Mouse (Mus musculus): ENCODE measurements around the gene Aars2. TPM values are rescaled to one million over a fixed set of nuclear protein-coding genes. Genes with fewer than 3 reads are reported as not detected.

Aars2 gene
- polyA plus RNA-seq, 1 experiment = 10.1 TPM

- no peak for TF ChIP-seq CTCF (IDR thresholded peaks at IDR 0.05; ENCODE audit: control insufficient read depth, insufficient read depth, low read length)
- no peak for TF ChIP-seq POLR2A (IDR thresholded peaks at IDR 0.05; ENCODE audit: borderline replicate concordance, control insufficient read depth, low read depth, low read length)
- no peaks in the 10 kb centered on the region for H3K4me1 ChIP-seq (ENCODE audit: control insufficient read depth, insufficient read depth, low read length)
- H3K27ac ChIP-seq (ENCODE audit: control insufficient read depth, insufficient read depth, low read depth, low read length, poor library complexity) = no peak overlapping the region
- WGBS = 77% methylated on average over 21 of the region's 21 CpGs
- no peak overlapping the region for H3K4me3 ChIP-seq (replicated peaks; ENCODE audit: control insufficient read depth, low read depth, low read length)
These were observed 33.0 kb downstream of the Aars2 start for GRCm38 (mm10) chr17:45539664-45540063.

DNA sequence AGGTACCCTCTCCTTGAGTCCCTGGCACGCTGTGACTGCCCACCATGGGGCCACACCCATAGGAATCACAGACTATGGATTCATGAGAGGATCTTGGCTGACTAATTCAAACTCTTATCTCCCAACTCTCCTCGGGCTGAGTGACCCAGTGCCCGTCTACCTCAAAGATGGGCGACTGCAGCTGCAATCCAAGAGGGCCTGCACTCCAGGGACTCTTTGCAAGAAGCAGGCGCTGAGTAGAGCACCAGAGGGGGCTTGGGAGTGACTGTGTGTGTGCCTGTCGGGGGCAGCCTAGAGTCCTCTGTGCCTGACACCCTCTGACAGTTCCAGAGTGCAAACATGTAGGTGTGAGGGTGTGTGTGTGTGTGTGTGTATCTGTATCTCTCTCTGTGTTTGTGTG is 35.5 kb downstream of the Aars2 start:
- WGBS = 31% methylated on average over 6 of the region's 6 CpGs
- H3K27ac ChIP-seq (ENCODE audit: control insufficient read depth, insufficient read depth, low read depth, low read length, poor library complexity) = no peak overlapping the region
- H3K4me3 ChIP-seq (replicated peaks; ENCODE audit: control insufficient read depth, low read depth, low read length) = no peak overlapping the region
- TF ChIP-seq POLR2A (IDR thresholded peaks at IDR 0.05; ENCODE audit: borderline replicate concordance, control insufficient read depth, low read depth, low read length) = no peak
- no peak for TF ChIP-seq CTCF (IDR thresholded peaks at IDR 0.05; ENCODE audit: control insufficient read depth, insufficient read depth, low read length)
- no peaks in the 10 kb centered on the region for H3K4me1 ChIP-seq (ENCODE audit: control insufficient read depth, insufficient read depth, low read length)

DNA sequence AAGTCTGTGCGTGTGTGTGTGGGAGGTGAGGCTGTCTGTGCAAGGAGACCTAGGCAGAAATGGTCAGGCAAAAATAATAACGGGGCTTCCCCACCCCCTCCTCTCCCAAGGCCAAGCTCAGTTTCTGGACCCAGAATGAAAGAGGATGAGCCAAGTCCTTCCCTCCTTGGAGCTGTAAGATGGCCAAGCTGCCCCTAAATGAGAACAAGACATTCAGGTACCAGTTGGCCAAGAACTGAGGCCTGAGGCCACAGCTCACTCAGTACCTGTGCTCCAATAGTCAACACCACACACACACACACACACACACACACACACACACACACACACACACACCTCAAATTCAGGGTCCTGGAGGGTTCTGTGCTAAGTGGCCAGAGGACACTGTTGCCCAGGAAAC is 36.1 kb downstream of the Aars2 start:
- no peak overlapping the region for H3K4me3 ChIP-seq (replicated peaks; ENCODE audit: control insufficient read depth, low read depth, low read length)
- TF ChIP-seq CTCF (IDR thresholded peaks at IDR 0.05; ENCODE audit: control insufficient read depth, insufficient read depth, low read length) (no peak), POLR2A (IDR thresholded peaks at IDR 0.05; ENCODE audit: borderline replicate concordance, control insufficient read depth, low read depth, low read length) (no peak)
- 73% methylated on average over 2 of the region's 2 CpGs for whole genome bisulfite sequencing
- H3K27ac ChIP-seq (ENCODE audit: control insufficient read depth, insufficient read depth, low read depth, low read length, poor library complexity) = no peak overlapping the region
- H3K4me1 ChIP-seq (ENCODE audit: control insufficient read depth, insufficient read depth, low read length) = no peaks in the 10 kb centered on the region

DNA sequence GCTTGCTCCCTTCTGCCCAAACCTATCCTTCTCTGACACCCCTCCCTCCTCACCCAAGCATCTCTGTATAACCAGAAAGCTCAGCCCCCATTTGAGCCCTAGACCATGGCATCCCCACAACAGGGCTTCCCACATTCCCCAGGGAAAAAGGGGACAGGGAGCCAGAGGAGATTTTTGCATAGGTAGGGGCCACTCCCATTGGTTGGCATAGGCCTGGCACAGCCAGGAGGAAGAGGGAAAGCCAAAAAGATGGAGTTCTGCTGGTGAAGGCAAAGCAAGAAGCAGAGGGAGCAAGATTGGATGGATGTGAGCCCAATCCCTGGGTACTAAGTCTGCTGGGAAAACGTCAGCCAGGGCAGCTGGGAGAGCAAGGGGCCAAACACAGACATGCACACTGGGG is 36.5 kb downstream of the Aars2 start:
- Histone ChIP-seq H3K4me1 (ENCODE audit: control insufficient read depth, insufficient read depth, low read length) (no peaks in the 10 kb centered on the region), H3K4me3 (replicated peaks; ENCODE audit: control insufficient read depth, low read depth, low read length) (no peak overlapping the region), H3K27ac (ENCODE audit: control insufficient read depth, insufficient read depth, low read depth, low read length, poor library complexity) (no peak overlapping the region)
- TF ChIP-seq POLR2A (IDR thresholded peaks at IDR 0.05; ENCODE audit: borderline replicate concordance, control insufficient read depth, low read depth, low read length) (no peak), CTCF (IDR thresholded peaks at IDR 0.05; ENCODE audit: control insufficient read depth, insufficient read depth, low read length) (no peak)
- 25% methylated on average over 1 of the region's 1 CpGs for WGBS

DNA sequence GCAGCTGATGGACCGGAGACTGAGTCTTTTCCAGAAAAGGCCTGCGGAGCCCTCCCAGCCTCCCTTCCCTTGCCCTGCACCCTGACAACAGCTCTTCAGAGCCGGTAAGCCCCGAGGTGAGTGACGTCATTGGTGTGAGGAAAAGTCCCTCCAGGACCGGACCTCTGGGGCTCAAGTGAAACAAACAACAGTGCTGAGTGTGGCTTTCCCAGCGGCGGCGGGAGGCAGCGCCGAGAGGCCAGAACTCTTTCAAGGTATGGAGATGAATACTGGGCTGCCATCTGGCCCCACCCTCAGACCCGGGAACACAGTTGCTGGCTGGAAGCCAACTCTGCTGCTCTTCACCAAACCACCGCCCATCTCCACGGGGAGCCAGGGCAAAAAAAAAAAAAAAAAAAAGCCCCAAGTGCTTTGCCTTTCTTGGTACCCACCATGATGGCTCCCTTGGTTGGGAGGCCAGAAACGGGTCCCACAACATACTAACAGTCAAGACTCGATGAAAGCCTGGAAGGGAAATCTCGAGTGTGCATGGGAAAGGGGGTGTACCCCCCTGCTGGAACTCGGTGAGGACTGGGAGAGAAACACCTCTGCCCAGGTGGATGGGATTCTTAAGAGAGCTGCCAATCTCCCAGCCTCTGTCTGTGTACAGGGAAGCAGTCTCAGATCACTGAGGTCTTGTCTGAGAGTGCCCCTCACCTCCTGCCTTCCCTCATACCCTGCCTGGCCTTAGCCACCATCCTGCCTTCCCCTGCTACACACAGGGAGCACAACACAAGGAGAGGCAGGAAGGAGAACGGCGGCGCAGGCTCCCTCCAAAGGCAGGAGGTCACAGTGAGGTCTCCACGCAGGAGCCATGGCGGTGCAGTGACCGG is 37.6 kb downstream of the Aars2 start:
- WGBS = 8% methylated on average over 24 of the region's 24 CpGs
- Histone ChIP-seq H3K4me3 (replicated peaks; ENCODE audit: control insufficient read depth, low read depth, low read length) (no peak overlapping the region), H3K4me1 (ENCODE audit: control insufficient read depth, insufficient read depth, low read length) (no peaks in the 10 kb centered on the region), H3K27ac (ENCODE audit: control insufficient read depth, insufficient read depth, low read depth, low read length, poor library complexity) (no peak overlapping the region)
- TF ChIP-seq CTCF (IDR thresholded peaks at IDR 0.05; ENCODE audit: control insufficient read depth, insufficient read depth, low read length) (no peak), POLR2A (IDR thresholded peaks at IDR 0.05; ENCODE audit: borderline replicate concordance, control insufficient read depth, low read depth, low read length) (no peak)

- Histone ChIP-seq H3K4me3 (replicated peaks; ENCODE audit: control insufficient read depth, low read depth, low read length) (no peak overlapping the region), H3K4me1 (ENCODE audit: control insufficient read depth, insufficient read depth, low read length) (no peaks in the 10 kb centered on the region), H3K27ac (ENCODE audit: control insufficient read depth, insufficient read depth, low read depth, low read length, poor library complexity) (no peak overlapping the region)
- TF ChIP-seq POLR2A (IDR thresholded peaks at IDR 0.05; ENCODE audit: borderline replicate concordance, control insufficient read depth, low read depth, low read length) = no peak
- TF ChIP-seq CTCF (IDR thresholded peaks at IDR 0.05; ENCODE audit: control insufficient read depth, insufficient read depth, low read length) = no peak
- WGBS = 4% methylated on average over 46 of the region's 46 CpGs
These were observed 38.2 kb downstream of the Aars2 start for GRCm38 (mm10) chr17:45544873-45545277.

DNA sequence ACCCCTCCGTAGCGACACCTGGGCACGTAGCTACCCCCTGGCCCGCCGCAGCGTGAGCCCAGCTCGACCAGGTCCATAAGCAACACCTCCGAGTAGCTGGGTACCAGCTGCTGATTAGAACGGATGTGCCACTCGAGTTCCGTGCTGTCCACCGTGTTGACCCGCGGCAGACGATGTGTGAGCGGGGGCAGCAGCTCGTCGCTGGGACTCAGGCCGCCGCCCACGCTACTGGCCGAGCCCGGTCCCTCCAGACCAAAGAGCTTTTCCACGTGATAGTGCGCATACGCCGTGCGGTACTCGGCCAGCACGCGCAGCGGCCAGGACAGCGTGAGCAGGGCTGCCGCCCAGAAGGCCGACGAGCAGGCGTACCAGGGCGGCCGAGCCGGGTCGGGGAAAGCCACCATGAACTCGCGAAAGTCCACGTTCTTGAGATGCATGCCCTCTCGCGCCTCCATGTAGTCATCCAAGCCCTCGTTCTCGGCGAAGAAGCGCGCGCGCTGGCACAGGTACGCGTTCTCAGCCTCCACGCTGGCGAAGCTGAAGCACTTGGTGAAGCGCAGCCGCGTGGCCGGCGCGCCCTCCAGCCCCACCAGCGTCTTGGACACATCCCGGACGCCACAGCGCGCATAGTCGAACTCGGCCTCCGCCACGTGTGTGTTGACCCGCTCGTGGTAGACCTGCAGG is 38.8 kb downstream of the Aars2 start:
- Histone ChIP-seq H3K4me1 (ENCODE audit: control insufficient read depth, insufficient read depth, low read length) (no peaks in the 10 kb centered on the region), H3K27ac (ENCODE audit: control insufficient read depth, insufficient read depth, low read depth, low read length, poor library complexity) (no peak overlapping the region), H3K4me3 (replicated peaks; ENCODE audit: control insufficient read depth, low read depth, low read length) (no peak overlapping the region)
- TF ChIP-seq CTCF (IDR thresholded peaks at IDR 0.05; ENCODE audit: control insufficient read depth, insufficient read depth, low read length) (no peak), POLR2A (IDR thresholded peaks at IDR 0.05; ENCODE audit: borderline replicate concordance, control insufficient read depth, low read depth, low read length) (no peak)
- 5% methylated on average over 74 of the region's 74 CpGs for WGBS

DNA sequence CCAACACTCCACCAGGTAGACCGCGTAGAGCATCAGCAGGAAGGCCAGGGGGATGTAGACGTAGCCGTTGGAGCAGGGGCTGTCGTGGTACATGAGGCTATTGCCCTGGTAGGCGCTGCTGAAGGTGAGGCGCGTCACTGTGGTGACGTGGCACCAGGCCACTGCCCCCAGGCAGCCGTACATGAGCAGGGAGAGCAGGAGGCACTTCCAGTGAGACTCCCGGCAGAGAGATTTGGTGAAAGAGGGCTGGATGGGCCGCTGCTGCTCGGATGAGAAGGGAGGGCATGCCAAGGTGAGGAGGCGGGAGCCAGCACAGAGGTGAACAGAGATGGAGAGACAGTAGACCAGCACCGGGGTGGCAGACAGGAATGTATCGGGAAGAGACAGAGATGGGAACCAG is 40.3 kb downstream of the Aars2 start:
- Histone ChIP-seq H3K4me1 (ENCODE audit: control insufficient read depth, insufficient read depth, low read length) (no peaks in the 10 kb centered on the region), H3K27ac (ENCODE audit: control insufficient read depth, insufficient read depth, low read depth, low read length, poor library complexity) (no peak overlapping the region), H3K4me3 (replicated peaks; ENCODE audit: control insufficient read depth, low read depth, low read length) (no peak overlapping the region)
- 75% methylated on average over 16 of the region's 16 CpGs for WGBS
- TF ChIP-seq CTCF (IDR thresholded peaks at IDR 0.05; ENCODE audit: control insufficient read depth, insufficient read depth, low read length) = no peak
- TF ChIP-seq POLR2A (IDR thresholded peaks at IDR 0.05; ENCODE audit: borderline replicate concordance, control insufficient read depth, low read depth, low read length) = no peak

Measured in bone marrow, adult 2 months (tissue).